Mouse (Mus musculus) heart, embryonic 13.5 days (tissue): ENCODE data around the gene Uhrf1bp1l. TPM values are rescaled to one million over a fixed set of nuclear protein-coding genes. Genes with fewer than 3 reads are reported as not detected.

Source experiments
- ATAC-seq: fragments of 200-750 bp; cut with Nextera tagmentation; 2 replicates; pipeline ENCODE4 v1.8.0; 2017; ENCODE audit warnings: moderate TSS enrichment; ENCODE audit not compliant: insufficient number of reproducible peaks, low FRiP score, low TSS enrichment; ENCODE audit errors: extremely low read depth
- H3K27ac ChIP-seq: fragments of 300-500 bp; sonication (generic); replicated peaks from 2 replicates; pipeline ENCODE4 v1.5.1; 2015; ENCODE audit warnings: moderate library complexity, mild to moderate bottlenecking, inconsistent platforms
- H3K27me3 ChIP-seq: fragments of 300-500 bp; sonication (generic); replicated peaks from 2 replicates; pipeline ENCODE4 v1.6.1; 2015; ENCODE audit warnings: mild to moderate bottlenecking, inconsistent platforms
- H3K36me3 ChIP-seq: fragments of 300-500 bp; sonication (generic); 2 replicates; pipeline ENCODE4 v1.6.1; 2015; ENCODE audit warnings: mild to moderate bottlenecking, inconsistent platforms
- H3K4me1 ChIP-seq: fragments of 300-500 bp; sonication (generic); 2 replicates; pipeline ENCODE4 v1.6.1; 2015; ENCODE audit warnings: inconsistent platforms
- H3K4me2 ChIP-seq: fragments of 300-500 bp; sonication (generic); 2 replicates; pipeline ENCODE4 v1.6.1; 2015; ENCODE audit warnings: inconsistent platforms, mild to moderate bottlenecking, moderate library complexity
- H3K4me3 ChIP-seq: fragments of 300-500 bp; sonication (generic); 2 replicates; pipeline ENCODE4 v1.5.1; 2015; ENCODE audit warnings: moderate library complexity, mild to moderate bottlenecking, inconsistent platforms
- H3K9ac ChIP-seq: fragments of 300-500 bp; sonication (generic); 2 replicates; pipeline ENCODE4 v1.6.1; 2015; ENCODE audit warnings: inconsistent platforms, mild to moderate bottlenecking, moderate library complexity
- H3K9me3 ChIP-seq: fragments of 300-500 bp; sonication (generic); 2 replicates; pipeline ENCODE4 v1.6.1; 2016; ENCODE audit warnings: inconsistent platforms
- WGBS: fragments of 180-500 bp; shearing (Covaris S2); methylation state at CpG from one replicate; pipeline ENCODE4 v1.1.7; 2015; ENCODE audit warnings: mixed read lengths; 5-methylcytosine and 5-hydroxymethylcytosine counted together
- polyA plus RNA-seq: library from polyadenylated mRNA; unstranded; fragments of >200 nt; fragmentation: Nextera tagmentation; extraction: Ambion mirVana; gene quantifications from 2 replicates; pipeline ENCODE4 v1.2.1, GENCODE M21; 2015

Gene Uhrf1bp1l
- polyA plus RNA-seq, 1 experiment from 2014 or later: 17.0 TPM

- Histone ChIP-seq H3K9me3 (no peaks in the 10 kb centered on the region), H3K9ac (no peak overlapping the region), H3K4me2 (no peak overlapping the region), H3K36me3 (peaks cover 32% of the 10 kb centered on the region), H3K4me1 (no peaks in the 10 kb centered on the region), H3K27me3 (no peaks in the 10 kb centered on the region), H3K27ac (no peak overlapping the region), H3K4me3 (no peak overlapping the region)
- ATAC-seq: no peak
- 88% methylated on average over 6 of the region's 6 CpGs for WGBS
These were observed 31.2 kb downstream of the Uhrf1bp1l start for GRCm38 (mm10) chr10:89776029-89776428.

GRCm38 (mm10) chr10:89791870-89792269, 47.1 kb downstream of the Uhrf1bp1l start:
- no peak for ATAC-seq
- H3K4me2 ChIP-seq: no peak overlapping the region
- WGBS: 78% methylated on average over 4 of the region's 4 CpGs

GRCm38 (mm10) chr10:89794121-89794520, 49.3 kb downstream of the Uhrf1bp1l start:
- Histone ChIP-seq H3K9ac (no peak overlapping the region), H3K4me3 (no peak overlapping the region), H3K4me1 (no peaks in the 10 kb centered on the region), H3K9me3 (no peaks in the 10 kb centered on the region), H3K27ac (no peak overlapping the region), H3K27me3 (no peaks in the 10 kb centered on the region), H3K36me3 (peaks cover 30% of the 10 kb centered on the region), H3K4me2 (no peak overlapping the region)
- ATAC-seq: no peak
- WGBS: 78% methylated on average over 6 of the region's 6 CpGs

More at GRCm38 (mm10) chr10:89791870-89792269, 47.1 kb downstream of the Uhrf1bp1l start:
- Histone ChIP-seq H3K4me3 (no peak overlapping the region), H3K9me3 (no peaks in the 10 kb centered on the region), H3K36me3 (peaks cover 34% of the 10 kb centered on the region), H3K4me1 (no peaks in the 10 kb centered on the region), H3K9ac (no peak overlapping the region), H3K27me3 (no peaks in the 10 kb centered on the region), H3K27ac (no peak overlapping the region)

- Histone ChIP-seq H3K4me2 (no peak overlapping the region), H3K9me3 (no peaks in the 10 kb centered on the region), H3K4me3 (no peak overlapping the region), H3K4me1 (peaks cover 5% of the 10 kb centered on the region; the same call in 1 of the 2 replicates), H3K27me3 (no peaks in the 10 kb centered on the region), H3K9ac (no peak overlapping the region), H3K27ac (no peak overlapping the region), H3K36me3 (peaks cover 34% of the 10 kb centered on the region)
- WGBS: 48% methylated on average over 4 of the region's 4 CpGs
- no peak for ATAC-seq
These were observed 74.4 kb downstream of the Uhrf1bp1l start for GRCm38 (mm10) chr10:89819146-89819545.

- no peaks in the 10 kb centered on the region for H3K36me3 ChIP-seq
- no peaks in the 10 kb centered on the region for H3K9me3 ChIP-seq
- WGBS: 32% methylated on average over 2 of the region's 2 CpGs
- no peak for ATAC-seq
- no peak overlapping the region for H3K27ac ChIP-seq
- no peak overlapping the region for H3K4me2 ChIP-seq
- H3K27me3 ChIP-seq: no peaks in the 10 kb centered on the region
- H3K4me3 ChIP-seq: no peak overlapping the region
- H3K9ac ChIP-seq: no peak overlapping the region
- H3K4me1 ChIP-seq: peaks cover 5% of the 10 kb centered on the region; the same call in 1 of the 2 replicates
These were observed 79.1 kb downstream of the Uhrf1bp1l start for GRCm38 (mm10) chr10:89823906-89824305.

GRCm38 (mm10) chr10:89826896-89827295, 82.1 kb downstream of the Uhrf1bp1l start:
- H3K9ac ChIP-seq: no peak overlapping the region
- ATAC-seq: no peak
- WGBS: 48% methylated on average over 3 of the region's 3 CpGs

GRCm38 (mm10) chr10:89832334-89832733, 87.5 kb downstream of the Uhrf1bp1l start:
- no peak for ATAC-seq
- H3K36me3 ChIP-seq: no peaks in the 10 kb centered on the region
- no peaks in the 10 kb centered on the region for H3K4me1 ChIP-seq
- H3K27me3 ChIP-seq: no peaks in the 10 kb centered on the region
- no peak overlapping the region for H3K9ac ChIP-seq
- WGBS: 70% methylated on average over 4 of the region's 4 CpGs
- no peak overlapping the region for H3K4me2 ChIP-seq
- H3K9me3 ChIP-seq: no peaks in the 10 kb centered on the region
- no peak overlapping the region for H3K4me3 ChIP-seq
- no peak overlapping the region for H3K27ac ChIP-seq

More at GRCm38 (mm10) chr10:89826896-89827295, 82.1 kb downstream of the Uhrf1bp1l start:
- Histone ChIP-seq H3K27me3 (no peaks in the 10 kb centered on the region), H3K36me3 (no peaks in the 10 kb centered on the region), H3K4me2 (no peak overlapping the region), H3K9me3 (no peaks in the 10 kb centered on the region), H3K4me3 (no peak overlapping the region), H3K4me1 (no peaks in the 10 kb centered on the region), H3K27ac (no peak overlapping the region)

GRCm38 (mm10) chr10:89833166-89833565, 88.4 kb downstream of the Uhrf1bp1l start:
- H3K27ac ChIP-seq: no peak overlapping the region
- H3K9ac ChIP-seq: no peak overlapping the region
- no peak overlapping the region for H3K4me2 ChIP-seq
- H3K27me3 ChIP-seq: no peaks in the 10 kb centered on the region
- no peaks in the 10 kb centered on the region for H3K36me3 ChIP-seq
- H3K4me1 ChIP-seq: no peaks in the 10 kb centered on the region
- no peak overlapping the region for H3K4me3 ChIP-seq
- ATAC-seq: no peak
- WGBS: 67% methylated on average over 10 of the region's 10 CpGs
- no peaks in the 10 kb centered on the region for H3K9me3 ChIP-seq

- H3K4me2 ChIP-seq: no peak overlapping the region
- no peak overlapping the region for H3K4me3 ChIP-seq
- no peaks in the 10 kb centered on the region for H3K4me1 ChIP-seq
- no peak overlapping the region for H3K9ac ChIP-seq
- no peak for ATAC-seq
- no peak overlapping the region for H3K27ac ChIP-seq
- WGBS: 53% methylated on average over 3 of the region's 3 CpGs
- no peaks in the 10 kb centered on the region for H3K27me3 ChIP-seq
- H3K36me3 ChIP-seq: no peaks in the 10 kb centered on the region
- H3K9me3 ChIP-seq: no peaks in the 10 kb centered on the region
These were observed 92.7 kb downstream of the Uhrf1bp1l start for GRCm38 (mm10) chr10:89837476-89837875.

GRCm38 (mm10) chr10:89838834-89839233, 94.0 kb downstream of the Uhrf1bp1l start:
- Histone ChIP-seq H3K4me1 (no peaks in the 10 kb centered on the region), H3K9me3 (no peaks in the 10 kb centered on the region), H3K36me3 (no peaks in the 10 kb centered on the region), H3K4me3 (no peak overlapping the region), H3K9ac (no peak overlapping the region), H3K27me3 (no peaks in the 10 kb centered on the region), H3K4me2 (no peak overlapping the region), H3K27ac (no peak overlapping the region)
- ATAC-seq: no peak
- 65% methylated on average over 3 of the region's 3 CpGs for WGBS

GRCm38 (mm10) chr10:89850951-89851350, 106.2 kb downstream of the Uhrf1bp1l start:
- Histone ChIP-seq H3K9me3 (peaks cover 14% of the 10 kb centered on the region), H3K36me3 (no peaks in the 10 kb centered on the region), H3K4me1 (no peaks in the 10 kb centered on the region), H3K4me3 (no peak overlapping the region), H3K9ac (no peak overlapping the region), H3K27me3 (no peaks in the 10 kb centered on the region), H3K27ac (no peak overlapping the region), H3K4me2 (no peak overlapping the region)
- no peak for ATAC-seq
- WGBS: 79% methylated on average over 6 of the region's 6 CpGs

GRCm38 (mm10) chr10:89855251-89855875, 110.6 kb downstream of the Uhrf1bp1l start:
- Histone ChIP-seq H3K27me3 (no peaks in the 10 kb centered on the region), H3K9me3 (0 out of 2 replicates have a peak, but pooled peaks cover 4% of the 10 kb centered on the region), H3K4me1 (no peaks in the 10 kb centered on the region), H3K4me2 (no peak overlapping the region), H3K4me3 (no peak overlapping the region), H3K27ac (no peak overlapping the region), H3K36me3 (no peaks in the 10 kb centered on the region), H3K9ac (no peak overlapping the region)
- 74% methylated on average over 5 of the region's 5 CpGs for WGBS
- no peak for ATAC-seq
